Mouse (Mus musculus): ENCODE data around the gene Skida1. TPM values are rescaled to one million over a fixed set of nuclear protein-coding genes. Genes with fewer than 3 reads are reported as not detected.

Skida1 gene
- polyA plus RNA-seq, 1 experiment from 2014 or later, result 0.15 TPM

- no peak within 1 kb of the TSS for H3K9ac ChIP-seq (replicated peaks)
- no peaks in the 10 kb centered on the region for H3K36me3 ChIP-seq (replicated peaks; ENCODE audit: insufficient read depth, low read length)
- H3K4me2 ChIP-seq (ENCODE audit: low read depth, low read length), result no peak within 1 kb of the TSS
- no peak for DNase-seq
- no peak within 1 kb of the TSS for H3K27ac ChIP-seq (ENCODE audit: low read depth)
- no peak within 1 kb of the TSS for H3K4me3 ChIP-seq (ENCODE audit: low read depth, low read length)
- TF ChIP-seq EP300 (IDR thresholded peaks at IDR 0.05; ENCODE audit: low read depth), result no peak
- TF ChIP-seq CTCF (IDR thresholded peaks at IDR 0.05; ENCODE audit: low read depth), result no peak
- H3K9me3 ChIP-seq (ENCODE audit: low read length), result no peaks in the 10 kb centered on the region
- ATAC-seq, result no peak
- no peaks in the 10 kb centered on the region for H3K4me1 ChIP-seq (ENCODE audit: insufficient read depth)
- H3K27me3 ChIP-seq (ENCODE audit: insufficient read depth, low read length), result no peaks in the 10 kb centered on the region
Observed at GRCm38 (mm10) chr2:17996858-17997257, 52.0 kb downstream of the Skida1 start, which contains the start of gene H2al2a. H2al2a (minus strand) TSS chr2:17996958.

Small RNAs within 50 kb of the gene (microRNA-seq; reads per million reads assigned to microRNA genes)
- 5.7 reads per million, percentile 10 among the genes with 10 or more reads in this experiment for gene Mir7655

Other genes with a start within 250 kb of the Skida1 start
- gene H2al2a, start 52.1 kb downstream of the Skida1 start, polyA plus RNA-seq (2015; fragmentation: Nextera tagmentation; extraction: Ambion mirVana), result not detected in 2 replicates
- 0.76 and 0.99 TPM in 2 replicates for gene A930004D18Rik, start 11.3 kb downstream of the Skida1 start, polyA plus RNA-seq (2015; fragmentation: Nextera tagmentation; extraction: Ambion mirVana)
- 20.7 and 22.4 TPM in 2 replicates for gene Mllt10, start 6.2 kb upstream of the Skida1 start, polyA plus RNA-seq (2015; fragmentation: Nextera tagmentation; extraction: Ambion mirVana)

All from liver, postnatal 0 days (tissue).